Mouse (Mus musculus): ENCODE data around the gene Tet3. TPM values are rescaled to one million over a fixed set of nuclear protein-coding genes. Genes with fewer than 3 reads are reported as not detected.
"Not testable (repeated sequence)": the region's sequence is repeated elsewhere in the genome, so short reads cannot be mapped to it uniquely, and the experiment has no call there.

Tet3 gene
- total RNA-seq, 2 experiments from 2014 or later: 13.5 to 55.9 TPM

- no peak for ATAC-seq (replicated peaks; ENCODE audit: low FRiP score, low TSS enrichment, poor library complexity, severe bottlenecking)
These were observed 106.0 kb downstream of the Tet3 start for GRCm38 (mm10) chr6:83352666-83353410.

GRCm38 (mm10) chr6:83351490-83352160 is 107.3 kb downstream of the Tet3 start:
- peak; percentile 89 for ATAC-seq (replicated peaks; ENCODE audit: low FRiP score, low TSS enrichment, poor library complexity, severe bottlenecking)

- ATAC-seq (replicated peaks; ENCODE audit: low FRiP score, low TSS enrichment, poor library complexity, severe bottlenecking): no peak
These were observed 108.0 kb downstream of the Tet3 start for GRCm38 (mm10) chr6:83350851-83351405.

- ATAC-seq (replicated peaks; ENCODE audit: low FRiP score, low TSS enrichment, poor library complexity, severe bottlenecking): no peak
These were observed 108.7 kb downstream of the Tet3 start for GRCm38 (mm10) chr6:83350172-83350571.

- peak; percentile 78 for ATAC-seq (replicated peaks; ENCODE audit: low FRiP score, low TSS enrichment, poor library complexity, severe bottlenecking)
These were observed 109.5 kb downstream of the Tet3 start for GRCm38 (mm10) chr6:83349274-83349958.

GRCm38 (mm10) chr6:83348873-83349272 is 110.0 kb downstream of the Tet3 start, which contains the start of gene Bola3:
Bola3 (plus strand) TSS chr6:83349147.
- ATAC-seq (replicated peaks; ENCODE audit: low FRiP score, low TSS enrichment, poor library complexity, severe bottlenecking): no peak

GRCm38 (mm10) chr6:83347916-83348315 is 111.0 kb downstream of the Tet3 start:
- ATAC-seq (replicated peaks; ENCODE audit: low FRiP score, low TSS enrichment, poor library complexity, severe bottlenecking): no peak

- ATAC-seq (replicated peaks; ENCODE audit: low FRiP score, low TSS enrichment, poor library complexity, severe bottlenecking): not testable (repeated sequence)
These were observed 113.6 kb downstream of the Tet3 start for GRCm38 (mm10) chr6:83345285-83345684.

- no peak for ATAC-seq (replicated peaks; ENCODE audit: low FRiP score, low TSS enrichment, poor library complexity, severe bottlenecking)
These were observed 115.9 kb downstream of the Tet3 start for GRCm38 (mm10) chr6:83342957-83343356.

- no peak for ATAC-seq (replicated peaks; ENCODE audit: low FRiP score, low TSS enrichment, poor library complexity, severe bottlenecking)
These were observed 117.5 kb downstream of the Tet3 start for GRCm38 (mm10) chr6:83341387-83341786.

GRCm38 (mm10) chr6:83327591-83328190 is 131.2 kb downstream of the Tet3 start:
- no peak for ATAC-seq (replicated peaks; ENCODE audit: low FRiP score, low TSS enrichment, poor library complexity, severe bottlenecking)

- 0 out of 2 replicates have a peak, but pooled peaks have one; percentile 32 for ATAC-seq (replicated peaks; ENCODE audit: low FRiP score, low TSS enrichment, poor library complexity, severe bottlenecking)
These were observed 132.1 kb downstream of the Tet3 start for GRCm38 (mm10) chr6:83326761-83327160.

- 0 out of 2 replicates have a peak, but pooled peaks have one; percentile 0 for ATAC-seq (replicated peaks; ENCODE audit: low FRiP score, low TSS enrichment, poor library complexity, severe bottlenecking)
These were observed 132.5 kb downstream of the Tet3 start for GRCm38 (mm10) chr6:83326394-83326736.

GRCm38 (mm10) chr6:83325525-83326393 is 133.1 kb downstream of the Tet3 start, which contains the start of the genes Mthfd2 and Mob1a:
Mthfd2 (minus strand) TSS chr6:83325908.
Mob1a (plus strand) TSS chr6:83326016.
- peak; percentile 98 for ATAC-seq (replicated peaks; ENCODE audit: low FRiP score, low TSS enrichment, poor library complexity, severe bottlenecking)

- 0 out of 2 replicates have a peak, but pooled peaks have one; percentile 26 for ATAC-seq (replicated peaks; ENCODE audit: low FRiP score, low TSS enrichment, poor library complexity, severe bottlenecking)
These were observed 135.0 kb downstream of the Tet3 start for GRCm38 (mm10) chr6:83323652-83324419.

- ATAC-seq (replicated peaks; ENCODE audit: low FRiP score, low TSS enrichment, poor library complexity, severe bottlenecking): no peak
These were observed 136.1 kb downstream of the Tet3 start for GRCm38 (mm10) chr6:83322794-83323193.

GRCm38 (mm10) chr6:83321927-83322326 is 137.0 kb downstream of the Tet3 start:
- no peak for ATAC-seq (replicated peaks; ENCODE audit: low FRiP score, low TSS enrichment, poor library complexity, severe bottlenecking)
